Mouse (Mus musculus): ENCODE data around the gene Uts2b. TPM values are rescaled to one million over a fixed set of nuclear protein-coding genes. Genes with fewer than 3 reads are reported as not detected.

Uts2b gene
- polyA plus RNA-seq, 1 experiment = not detected

- H3K4me3 ChIP-seq (replicated peaks; ENCODE audit: control insufficient read depth, low read depth, low read length) = no peak overlapping the region
- H3K4me1 ChIP-seq (ENCODE audit: control insufficient read depth, insufficient read depth, low read length) = no peaks in the 10 kb centered on the region; the same call in 1 of the 2 replicates
- no peak for TF ChIP-seq CTCF (IDR thresholded peaks at IDR 0.05; ENCODE audit: control insufficient read depth, insufficient read depth, low read length)
- no peak for TF ChIP-seq POLR2A (IDR thresholded peaks at IDR 0.05; ENCODE audit: borderline replicate concordance, control insufficient read depth, low read depth, low read length)
- no peak overlapping the region for H3K27ac ChIP-seq (ENCODE audit: control insufficient read depth, insufficient read depth, low read depth, low read length, poor library complexity)
- WGBS = 76% methylated on average over 4 of the region's 4 CpGs
Measured at GRCm38 (mm10) chr16:27395251-27396037, 25.4 kb upstream of the Uts2b start.

- WGBS = 65% methylated on average over 2 of the region's 2 CpGs
- TF ChIP-seq CTCF (IDR thresholded peaks at IDR 0.05; ENCODE audit: control insufficient read depth, insufficient read depth, low read length) = no peak
- no peak for TF ChIP-seq POLR2A (IDR thresholded peaks at IDR 0.05; ENCODE audit: borderline replicate concordance, control insufficient read depth, low read depth, low read length)
Measured at GRCm38 (mm10) chr16:27391845-27392244, 21.8 kb upstream of the Uts2b start.

GRCm38 (mm10) chr16:27390306-27390705 lies 20.3 kb upstream of the Uts2b start:
- WGBS = 88% methylated on average over 4 of the region's 4 CpGs
- TF ChIP-seq POLR2A (IDR thresholded peaks at IDR 0.05; ENCODE audit: borderline replicate concordance, control insufficient read depth, low read depth, low read length) (no peak), CTCF (IDR thresholded peaks at IDR 0.05; ENCODE audit: control insufficient read depth, insufficient read depth, low read length) (no peak)
- no peak overlapping the region for H3K4me3 ChIP-seq (replicated peaks; ENCODE audit: control insufficient read depth, low read depth, low read length)
- no peak overlapping the region for H3K27ac ChIP-seq (ENCODE audit: control insufficient read depth, insufficient read depth, low read depth, low read length, poor library complexity)
- no peaks in the 10 kb centered on the region; the same call in 1 of the 2 replicates for H3K4me1 ChIP-seq (ENCODE audit: control insufficient read depth, insufficient read depth, low read length)

More at GRCm38 (mm10) chr16:27391845-27392244, 21.8 kb upstream of the Uts2b start:
- Histone ChIP-seq H3K4me1 (ENCODE audit: control insufficient read depth, insufficient read depth, low read length) (no peaks in the 10 kb centered on the region; the same call in 1 of the 2 replicates), H3K4me3 (replicated peaks; ENCODE audit: control insufficient read depth, low read depth, low read length) (no peak overlapping the region), H3K27ac (ENCODE audit: control insufficient read depth, insufficient read depth, low read depth, low read length, poor library complexity) (no peak overlapping the region)

- WGBS = 34% methylated on average over 7 of the region's 7 CpGs
- TF ChIP-seq CTCF (IDR thresholded peaks at IDR 0.05; ENCODE audit: control insufficient read depth, insufficient read depth, low read length) (no peak), POLR2A (IDR thresholded peaks at IDR 0.05; ENCODE audit: borderline replicate concordance, control insufficient read depth, low read depth, low read length) (no peak)
- Histone ChIP-seq H3K4me1 (ENCODE audit: control insufficient read depth, insufficient read depth, low read length) (no peaks in the 10 kb centered on the region; the same call in 1 of the 2 replicates), H3K27ac (ENCODE audit: control insufficient read depth, insufficient read depth, low read depth, low read length, poor library complexity) (no peak overlapping the region), H3K4me3 (replicated peaks; ENCODE audit: control insufficient read depth, low read depth, low read length) (peak overlapping the region; percentile 72)
Measured at GRCm38 (mm10) chr16:27389534-27390282, 19.7 kb upstream of the Uts2b start.

- under 1% methylated on average over 69 of the region's 69 CpGs for WGBS
- TF ChIP-seq POLR2A (IDR thresholded peaks at IDR 0.05; ENCODE audit: borderline replicate concordance, control insufficient read depth, low read depth, low read length) (peak; percentile 53; the same call in 1 of the 2 replicates), CTCF (IDR thresholded peaks at IDR 0.05; ENCODE audit: control insufficient read depth, insufficient read depth, low read length) (no peak)
- Histone ChIP-seq H3K4me3 (replicated peaks; ENCODE audit: control insufficient read depth, low read depth, low read length) (peak within 1 kb of the TSS; percentile 72), H3K4me1 (ENCODE audit: control insufficient read depth, insufficient read depth, low read length) (no peaks in the 10 kb centered on the region; the same call in 1 of the 2 replicates), H3K27ac (ENCODE audit: control insufficient read depth, insufficient read depth, low read depth, low read length, poor library complexity) (peak within 1 kb of the TSS; percentile 88)
Measured at GRCm38 (mm10) chr16:27388761-27389451, 18.9 kb upstream of the Uts2b start, which contains the start of gene Ccdc50. Ccdc50 (plus strand) TSS chr16:27388869.

- no peaks in the 10 kb centered on the region for H3K4me1 ChIP-seq (ENCODE audit: control insufficient read depth, insufficient read depth, low read length)
- H3K27ac ChIP-seq (ENCODE audit: control insufficient read depth, insufficient read depth, low read depth, low read length, poor library complexity) = peak overlapping the region; percentile 16; the same call in 1 of the 2 replicates
- TF ChIP-seq CTCF (IDR thresholded peaks at IDR 0.05; ENCODE audit: control insufficient read depth, insufficient read depth, low read length) (no peak), POLR2A (IDR thresholded peaks at IDR 0.05; ENCODE audit: borderline replicate concordance, control insufficient read depth, low read depth, low read length) (no peak)
- WGBS = 11% methylated on average over 12 of the region's 12 CpGs
- peak overlapping the region; percentile 4 for H3K4me3 ChIP-seq (replicated peaks; ENCODE audit: control insufficient read depth, low read depth, low read length)
Measured at GRCm38 (mm10) chr16:27387634-27388611, 17.9 kb upstream of the Uts2b start.

- 60% methylated on average over 4 of the region's 4 CpGs for WGBS
- Histone ChIP-seq H3K4me3 (replicated peaks; ENCODE audit: control insufficient read depth, low read depth, low read length) (no peak overlapping the region), H3K4me1 (ENCODE audit: control insufficient read depth, insufficient read depth, low read length) (no peaks in the 10 kb centered on the region), H3K27ac (ENCODE audit: control insufficient read depth, insufficient read depth, low read depth, low read length, poor library complexity) (no peak overlapping the region)
- TF ChIP-seq POLR2A (IDR thresholded peaks at IDR 0.05; ENCODE audit: borderline replicate concordance, control insufficient read depth, low read depth, low read length) (no peak), CTCF (IDR thresholded peaks at IDR 0.05; ENCODE audit: control insufficient read depth, insufficient read depth, low read length) (no peak)
Measured at GRCm38 (mm10) chr16:27386850-27387407, 16.9 kb upstream of the Uts2b start.
